Mouse (Mus musculus): ENCODE measurements around the gene Crybb1.

Gene Crybb1

GRCm38 (mm10) chr5:112255426-112255825 lies at the start of gene Crybb1:
Gene Crybb1 (plus strand): TSS chr5:112255815.
- in situ Hi-C loops (cut with MboI; ENCODE audit: low pct_unique_long_range_greater_than_20kb in 1 of 2, low sequenced_read_pairs in 2 of 2, unreplicated experiment in 1 of 2): no loop called here

GRCm38 (mm10) chr5:112206543-112207255 lies 48.9 kb upstream of the Crybb1 start:
- in situ Hi-C loops (cut with MboI; ENCODE audit: low pct_unique_long_range_greater_than_20kb in 1 of 2, low sequenced_read_pairs in 2 of 2, unreplicated experiment in 1 of 2): no loop called here

GRCm38 (mm10) chr5:112208321-112208720 lies 47.3 kb upstream of the Crybb1 start:
- in situ Hi-C loops (cut with MboI; ENCODE audit: low pct_unique_long_range_greater_than_20kb in 1 of 2, low sequenced_read_pairs in 2 of 2, unreplicated experiment in 1 of 2): no loop called here

GRCm38 (mm10) chr5:112210104-112210503 lies 45.5 kb upstream of the Crybb1 start:
- in situ Hi-C loops (cut with MboI; ENCODE audit: low pct_unique_long_range_greater_than_20kb in 1 of 2, low sequenced_read_pairs in 2 of 2, unreplicated experiment in 1 of 2): no loop called here

GRCm38 (mm10) chr5:112211911-112212310 lies 43.7 kb upstream of the Crybb1 start:
- in situ Hi-C loops (cut with MboI; ENCODE audit: low pct_unique_long_range_greater_than_20kb in 1 of 2, low sequenced_read_pairs in 2 of 2, unreplicated experiment in 1 of 2): no loop called here

GRCm38 (mm10) chr5:112212711-112213264 lies 42.8 kb upstream of the Crybb1 start:
- in situ Hi-C loops (cut with MboI; ENCODE audit: low pct_unique_long_range_greater_than_20kb in 1 of 2, low sequenced_read_pairs in 2 of 2, unreplicated experiment in 1 of 2): no loop called here

GRCm38 (mm10) chr5:112213331-112214240 lies 42.0 kb upstream of the Crybb1 start:
- in situ Hi-C loops (cut with MboI; ENCODE audit: low pct_unique_long_range_greater_than_20kb in 1 of 2, low sequenced_read_pairs in 2 of 2, unreplicated experiment in 1 of 2): no loop called here

- in situ Hi-C loops (cut with MboI; ENCODE audit: low pct_unique_long_range_greater_than_20kb in 1 of 2, low sequenced_read_pairs in 2 of 2, unreplicated experiment in 1 of 2): no loop called here
Observed at GRCm38 (mm10) chr5:112214419-112214818, 41.2 kb upstream of the Crybb1 start.

- in situ Hi-C loops (cut with MboI; ENCODE audit: low pct_unique_long_range_greater_than_20kb in 1 of 2, low sequenced_read_pairs in 2 of 2, unreplicated experiment in 1 of 2): no loop called here
Observed at GRCm38 (mm10) chr5:112215291-112215751, 40.3 kb upstream of the Crybb1 start.

- in situ Hi-C loops (cut with MboI; ENCODE audit: low pct_unique_long_range_greater_than_20kb in 1 of 2, low sequenced_read_pairs in 2 of 2, unreplicated experiment in 1 of 2): no loop called here
Observed at GRCm38 (mm10) chr5:112215801-112216251, 39.8 kb upstream of the Crybb1 start.

GRCm38 (mm10) chr5:112216335-112216734 lies 39.3 kb upstream of the Crybb1 start:
- in situ Hi-C loops (cut with MboI; ENCODE audit: low pct_unique_long_range_greater_than_20kb in 1 of 2, low sequenced_read_pairs in 2 of 2, unreplicated experiment in 1 of 2): no loop called here

GRCm38 (mm10) chr5:112217031-112217430 lies 38.6 kb upstream of the Crybb1 start:
- in situ Hi-C loops (cut with MboI; ENCODE audit: low pct_unique_long_range_greater_than_20kb in 1 of 2, low sequenced_read_pairs in 2 of 2, unreplicated experiment in 1 of 2): no loop called here

- in situ Hi-C loops (cut with MboI; ENCODE audit: low pct_unique_long_range_greater_than_20kb in 1 of 2, low sequenced_read_pairs in 2 of 2, unreplicated experiment in 1 of 2): no loop called here
Observed at GRCm38 (mm10) chr5:112218679-112219078, 36.9 kb upstream of the Crybb1 start.

GRCm38 (mm10) chr5:112219398-112219797 lies 36.2 kb upstream of the Crybb1 start:
- in situ Hi-C loops (cut with MboI; ENCODE audit: low pct_unique_long_range_greater_than_20kb in 1 of 2, low sequenced_read_pairs in 2 of 2, unreplicated experiment in 1 of 2): no loop called here

GRCm38 (mm10) chr5:112220203-112220602 lies 35.4 kb upstream of the Crybb1 start:
- in situ Hi-C loops (cut with MboI; ENCODE audit: low pct_unique_long_range_greater_than_20kb in 1 of 2, low sequenced_read_pairs in 2 of 2, unreplicated experiment in 1 of 2): no loop called here

GRCm38 (mm10) chr5:112225591-112225990 lies 30.0 kb upstream of the Crybb1 start:
- in situ Hi-C loops (cut with MboI; ENCODE audit: low pct_unique_long_range_greater_than_20kb in 1 of 2, low sequenced_read_pairs in 2 of 2, unreplicated experiment in 1 of 2): no loop called here

GRCm38 (mm10) chr5:112227354-112227753 lies 28.3 kb upstream of the Crybb1 start:
- in situ Hi-C loops (cut with MboI; ENCODE audit: low pct_unique_long_range_greater_than_20kb in 1 of 2, low sequenced_read_pairs in 2 of 2, unreplicated experiment in 1 of 2): no loop called here

GRCm38 (mm10) chr5:112227898-112228239 lies 27.7 kb upstream of the Crybb1 start:
- in situ Hi-C loops (cut with MboI; ENCODE audit: low pct_unique_long_range_greater_than_20kb in 1 of 2, low sequenced_read_pairs in 2 of 2, unreplicated experiment in 1 of 2): no loop called here
